Mouse (Mus musculus) mouse embryonic stem cell (cell line): Measurements from ENCODE around the gene Col24a1.

Experiments
- in situ Hi-C, 2 experiments: fragments of 300-500 bp; cut with MboI; formaldehyde crosslinking; loops; 1 replicate in 1 of 2; 3 replicates in 1 of 2; pipeline ENCODE4 v1.14.3; 2019 to 2020; ENCODE audit warnings: low sequenced_read_pairs in 2 of 2, low pct_unique_long_range_greater_than_20kb in 1 of 2, mixed read lengths in 1 of 2; ENCODE audit not compliant: unreplicated experiment in 1 of 2

Col24a1 gene

GRCm38 (mm10) chr3:145292337-145293134 lies at the start of gene Col24a1:
TSS of gene Col24a1 (plus strand) at chr3:145292472.
- in situ Hi-C loops: no loop called here

DNA sequence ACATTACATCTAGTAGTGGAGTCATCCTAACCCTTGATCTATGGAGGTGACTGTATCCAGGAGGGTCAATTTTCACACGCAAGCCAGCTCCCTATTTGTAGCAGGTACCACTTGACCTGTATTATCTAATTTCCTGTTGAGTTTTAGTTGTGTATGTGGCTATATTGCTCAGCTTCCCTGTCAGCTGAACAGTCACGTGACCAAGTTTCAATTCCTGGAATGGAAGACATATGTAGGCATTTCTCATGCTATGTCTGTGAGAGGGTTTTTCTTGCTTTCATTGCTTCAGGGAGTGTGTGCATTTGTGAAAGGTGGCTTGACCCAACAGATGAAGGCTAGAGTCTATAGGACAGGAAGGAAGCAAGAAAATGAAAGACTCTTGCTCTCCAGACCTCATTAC lies 44.2 kb upstream of the Col24a1 start:
- in situ Hi-C loops: no loop called here

DNA sequence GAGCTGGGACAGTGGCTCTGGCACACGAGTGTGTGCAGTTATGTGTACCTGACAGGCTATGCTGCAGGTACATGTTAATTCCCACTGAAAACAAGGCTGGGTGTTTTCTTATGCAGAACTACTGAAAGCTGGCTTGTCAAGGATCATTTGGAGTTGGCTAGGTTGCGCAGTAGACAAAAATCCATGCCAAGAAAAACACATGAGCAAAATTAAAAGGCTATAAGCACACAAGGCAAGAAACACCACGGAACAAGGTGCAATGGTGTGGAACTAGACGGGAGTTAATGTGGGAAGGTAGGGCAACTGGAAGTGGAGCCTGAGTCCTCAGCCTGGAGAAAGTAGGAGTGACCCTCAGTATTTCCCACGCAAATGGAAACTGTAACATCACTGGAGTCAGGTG lies 39.2 kb upstream of the Col24a1 start:
- in situ Hi-C loops: no loop called here

GRCm38 (mm10) chr3:145254764-145255396 lies 37.4 kb upstream of the Col24a1 start:
- in situ Hi-C loops: no loop called here

- in situ Hi-C loops: no loop called here
Measured at GRCm38 (mm10) chr3:145256647-145257046, 35.6 kb upstream of the Col24a1 start.

GRCm38 (mm10) chr3:145259678-145260077 lies 32.6 kb upstream of the Col24a1 start:
- in situ Hi-C loops: no loop called here

DNA sequence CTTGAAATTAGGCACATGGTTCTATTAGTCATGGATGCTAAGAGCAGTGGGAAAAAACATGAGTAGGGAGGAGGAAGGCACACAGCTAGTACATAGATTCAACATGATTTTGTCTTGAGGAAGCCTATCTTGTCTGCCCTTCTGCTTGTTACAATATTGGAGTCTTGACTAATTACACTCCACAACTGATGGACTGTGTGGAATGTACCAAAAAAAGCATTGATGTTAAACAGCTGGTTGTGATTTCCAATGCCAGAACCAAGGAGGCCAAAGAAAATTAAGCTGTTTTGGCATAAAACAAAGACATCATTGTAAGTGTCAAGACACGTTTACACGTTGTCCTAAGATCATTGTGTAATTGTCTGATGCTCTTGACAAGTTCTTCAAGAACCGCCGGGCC lies 29.1 kb upstream of the Col24a1 start:
- in situ Hi-C loops: no loop called here

DNA sequence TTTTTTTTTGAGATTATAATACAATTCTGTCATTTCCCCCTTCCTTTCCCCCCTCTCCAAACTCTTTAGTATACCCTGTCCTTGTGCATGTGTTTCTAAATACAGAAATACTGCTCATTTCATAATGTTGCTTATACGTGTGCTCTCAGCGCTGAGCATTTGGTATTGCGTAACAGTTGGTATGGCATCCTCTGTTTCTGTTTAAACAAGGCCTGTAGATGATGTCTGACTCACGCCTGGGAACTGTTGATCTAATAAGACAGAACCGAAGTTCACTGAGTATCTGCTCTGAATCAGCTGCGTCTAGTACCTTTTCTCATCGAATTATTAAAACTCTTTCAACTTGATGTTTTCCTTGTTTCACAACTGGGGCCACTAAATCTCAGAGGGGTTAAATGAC lies 24.2 kb upstream of the Col24a1 start:
- in situ Hi-C loops: no loop called here

- in situ Hi-C loops: no loop called here
Measured at GRCm38 (mm10) chr3:145274191-145274590, 18.1 kb upstream of the Col24a1 start.

DNA sequence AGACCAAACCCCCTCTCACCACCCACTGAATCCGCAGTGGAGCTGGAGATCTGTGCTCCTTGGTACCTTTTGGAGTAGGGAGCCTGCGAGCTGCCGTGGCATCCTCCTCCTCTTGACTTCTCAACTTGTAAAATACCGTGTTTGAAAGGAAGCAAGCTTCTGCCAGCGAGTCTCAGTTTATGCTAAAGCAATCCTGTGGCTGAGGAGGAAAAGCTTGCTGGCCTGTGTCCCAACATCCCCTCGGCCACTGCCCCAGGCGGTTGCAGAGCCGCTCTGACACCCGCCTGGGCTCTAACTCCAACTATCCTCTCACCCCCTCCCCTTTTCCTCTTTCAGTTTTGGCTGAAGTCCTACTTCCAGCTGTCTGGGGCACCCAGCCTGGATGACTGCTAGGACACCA lies 935 bp downstream of the Col24a1 start:
- in situ Hi-C loops: no loop called here

DNA sequence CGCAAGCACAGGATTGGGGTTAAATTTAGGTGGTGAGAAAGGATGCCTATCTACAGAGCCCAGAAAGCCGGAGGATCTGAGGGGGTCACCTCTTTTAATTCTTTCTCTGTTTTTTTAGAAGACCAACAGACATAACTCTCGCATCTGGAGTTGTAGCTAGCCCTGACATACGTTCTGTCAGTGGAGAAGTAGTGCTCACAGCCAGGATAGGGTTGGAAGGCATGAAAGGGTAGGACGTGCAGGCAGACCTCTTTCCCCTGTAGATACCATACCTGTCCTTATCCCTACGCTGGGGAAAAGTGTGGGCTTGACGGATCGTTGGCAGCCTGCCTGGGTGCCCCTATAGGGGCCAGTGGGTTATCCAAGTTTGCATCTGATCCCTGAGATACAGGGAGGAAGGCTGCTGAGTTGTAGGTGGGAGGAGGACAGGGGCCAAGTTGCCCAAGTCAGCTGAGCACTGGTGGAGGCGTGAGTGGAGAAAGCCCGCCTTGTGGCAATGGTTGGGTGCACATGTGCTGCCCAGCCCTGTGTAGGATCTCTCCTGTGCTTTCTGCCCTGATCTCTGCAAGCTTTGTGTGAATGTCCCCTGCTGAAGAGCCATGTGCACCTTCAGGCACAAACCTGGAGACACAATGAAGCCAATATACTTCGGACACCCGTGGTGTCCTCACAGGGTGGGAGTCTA lies 1.5 kb downstream of the Col24a1 start:
- in situ Hi-C loops: no loop called here

- in situ Hi-C loops: no loop called here
Measured at GRCm38 (mm10) chr3:145299980-145300591, 7.8 kb downstream of the Col24a1 start.

DNA sequence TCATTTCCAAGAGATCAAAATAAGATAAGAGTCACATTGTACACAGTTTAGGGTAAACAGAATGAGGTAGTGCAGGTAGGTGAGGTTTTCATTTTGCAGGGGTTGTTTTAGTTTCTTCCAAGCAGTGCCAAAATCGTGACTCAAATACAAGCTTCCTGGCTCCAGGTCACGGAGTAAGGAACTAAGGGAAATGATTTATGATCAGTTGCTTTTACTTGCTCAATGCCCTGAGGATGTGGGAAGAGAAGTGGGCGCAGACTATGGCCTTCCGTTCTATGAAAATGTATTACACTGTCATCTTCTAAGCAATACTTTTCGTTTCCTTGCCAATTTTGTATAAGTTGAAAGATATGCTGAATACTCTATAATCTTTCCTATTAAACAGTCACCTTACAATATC lies 13.0 kb downstream of the Col24a1 start:
- in situ Hi-C loops: no loop called here

DNA sequence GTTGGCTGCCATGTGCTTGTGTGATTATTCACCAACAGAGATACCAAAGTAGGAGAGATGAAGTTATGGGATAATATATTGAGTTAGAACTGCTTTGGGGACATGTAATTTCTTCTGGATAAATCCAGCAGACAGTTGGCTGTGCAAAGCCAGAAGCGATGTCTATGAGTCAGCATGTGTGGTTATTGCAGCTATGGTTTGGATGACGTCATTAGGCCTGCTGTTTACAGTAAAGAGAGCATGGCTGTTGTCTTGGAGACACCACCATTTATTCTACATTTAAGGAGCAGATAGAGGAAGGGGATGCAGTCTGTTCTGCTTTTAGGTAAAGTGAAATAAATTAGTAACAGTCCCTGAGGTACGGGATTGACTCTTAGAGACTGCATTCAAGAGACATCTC lies 14.9 kb downstream of the Col24a1 start:
- in situ Hi-C loops: no loop called here

DNA sequence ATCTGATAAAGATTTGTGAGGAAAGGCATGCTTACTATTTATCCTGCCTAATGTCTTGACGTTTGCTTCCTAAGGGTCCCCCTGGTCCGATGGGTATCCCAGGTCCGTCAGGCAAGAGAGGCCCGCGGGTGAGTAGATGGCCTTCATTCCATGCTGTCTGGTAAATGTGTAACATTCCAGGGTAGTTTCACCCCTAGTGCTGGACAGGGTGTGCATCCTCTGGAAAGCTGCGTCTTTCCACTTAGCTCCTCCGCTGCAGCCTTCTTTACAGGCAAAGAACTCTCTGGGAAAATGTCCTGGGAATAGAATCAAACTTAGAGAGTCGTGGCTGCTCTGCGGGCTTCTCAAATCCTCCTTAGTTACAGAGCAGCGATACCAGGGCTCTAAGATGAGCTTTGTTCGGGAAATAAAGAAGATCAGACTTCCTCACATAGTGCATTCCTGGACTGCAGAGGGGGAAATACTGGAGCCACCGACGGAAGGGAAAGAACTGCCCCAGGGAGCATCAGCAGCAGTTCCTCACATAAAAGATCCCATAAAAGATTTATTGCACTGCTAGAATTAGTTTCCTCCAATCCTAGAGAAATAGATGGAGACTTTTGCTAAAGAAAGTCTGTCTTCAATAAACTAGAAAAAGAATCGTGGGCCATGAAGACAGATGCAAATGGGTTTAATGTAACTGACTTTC lies 28.5 kb downstream of the Col24a1 start:
- in situ Hi-C loops: no loop called here

DNA sequence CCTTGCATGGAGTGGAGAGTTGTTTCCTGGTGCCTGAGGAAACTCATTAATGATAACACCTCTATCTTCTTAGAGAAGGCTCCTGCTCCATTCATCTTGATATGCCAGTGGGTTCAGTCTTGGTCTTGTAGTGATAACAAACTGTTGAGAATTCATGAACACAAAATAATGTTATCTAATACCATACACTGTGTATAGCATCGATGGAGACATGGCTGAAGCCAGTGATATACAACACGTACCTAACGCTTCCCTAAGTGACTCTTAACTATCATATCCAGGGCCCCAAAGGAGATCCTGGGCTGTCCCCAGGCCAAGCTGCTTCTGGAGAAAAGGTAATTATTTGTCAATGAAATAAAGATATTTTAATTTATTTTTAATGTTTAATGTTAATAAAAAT lies 33.1 kb downstream of the Col24a1 start:
- in situ Hi-C loops: no loop called here

GRCm38 (mm10) chr3:145331642-145332041 lies 39.4 kb downstream of the Col24a1 start:
- in situ Hi-C loops: no loop called here

- in situ Hi-C loops: no loop called here
Measured at GRCm38 (mm10) chr3:145334046-145334445, 41.8 kb downstream of the Col24a1 start.

DNA sequence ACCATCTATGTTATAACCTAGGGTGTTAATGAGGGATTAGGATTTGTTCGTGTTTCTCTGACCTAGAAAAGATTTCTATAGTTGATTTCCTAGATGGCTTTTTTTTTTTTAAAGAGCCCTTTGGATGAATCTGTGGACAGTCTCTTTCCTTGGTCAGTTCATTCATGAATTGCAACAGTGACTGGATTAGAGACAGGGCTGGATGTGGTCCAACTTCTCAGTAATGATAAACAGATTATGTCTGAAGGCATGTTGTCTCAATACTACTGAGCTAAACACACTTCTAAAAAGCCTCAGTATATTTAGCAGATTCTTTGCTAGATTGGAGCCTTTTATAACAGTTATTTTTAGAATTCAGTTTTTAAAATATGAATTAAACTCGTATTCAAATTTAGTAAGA lies 44.9 kb downstream of the Col24a1 start:
- in situ Hi-C loops: no loop called here
